Mouse (Mus musculus) heart, postnatal 14 days (tissue): ENCODE measurements around the gene Naa20. TPM values are rescaled to one million over a fixed set of nuclear protein-coding genes. Genes with fewer than 3 reads are reported as not detected.

Experiments used
- DNase-seq, 2 experiments: peaks; one replicate each; pipeline ENCODE4 v3.0.0; 2021 to 2022
- intact Hi-C: fragments of 180-260 bp; cut with DNase I; formaldehyde crosslinking; loops from one replicate; pipeline ENCODE4 v1.15.1; 2025
- long read RNA-seq, 2 experiments: library from polyadenylated mRNA; stranded (forward); transcript quantifications; one replicate each; pipeline ENCODE4 v2.0.0; 2021
- total RNA-seq, 2 experiments: library from RNA; stranded (reverse); gene quantifications; 2 replicates each; pipeline ENCODE4 v1.2.3; 2021

Gene Naa20
- 10 to 100 TPM; 94.1 to 99.6 TPM for total RNA-seq
- long read RNA-seq, experiment 1, transcript Naa20-201 (6 exons, 1,172 nt) = minor isoform, 8 of 152 reads
- long read RNA-seq, experiment 1, transcript Naa20-202 (6 exons, 1,142 nt) = major isoform, 127 of 152 reads
- long read RNA-seq, experiment 1, partial matches to known transcripts = 3 of 152 reads
- long read RNA-seq, experiment 1, other reads (novel, unspliced or antisense) = 14 of 152 reads
- long read RNA-seq, experiment 2, transcript Naa20-202 (6 exons, 1,142 nt) = major isoform, 100 of 121 reads
- long read RNA-seq, experiment 2, partial matches to known transcripts = 5 of 121 reads
- long read RNA-seq, experiment 2, other reads (novel, unspliced or antisense) = 13 of 121 reads

- DNase-seq = no peak
- intact Hi-C loops = no loop called here
These were observed at the start of gene Naa20 for GRCm38 (mm10) chr2:145901861-145902260. Naa20 (plus strand) TSS chr2:145902099.

GRCm38 (mm10) chr2:145855831-145856230, 46.1 kb upstream of the Naa20 start:
- intact Hi-C loops = no loop called here
- no peak for DNase-seq

GRCm38 (mm10) chr2:145857864-145858263, 44.0 kb upstream of the Naa20 start:
- DNase-seq = no peak
- intact Hi-C loops = no loop called here

- intact Hi-C loops = no loop called here
- peak; percentile 59 to 64 for DNase-seq
These were observed 42.4 kb upstream of the Naa20 start for GRCm38 (mm10) chr2:145859442-145859931.

- DNase-seq = peak; percentile 85 to 88
- intact Hi-C loops = loop anchor here (5.0 kb wide), 1 partner anchor 38 kb away; no protein-coding TSS in a partner anchor
These were observed 41.7 kb upstream of the Naa20 start for GRCm38 (mm10) chr2:145859932-145860801.

- intact Hi-C loops = loop anchor here (2.0 to 5.0 kb wide), 2 partner anchors 19 to 39 kb away; no protein-coding TSS in a partner anchor
- peak in 1 of 2 experiments; percentile 53 for DNase-seq
These were observed 40.4 kb upstream of the Naa20 start for GRCm38 (mm10) chr2:145861193-145862123.

- intact Hi-C loops = loop anchor here (2.0 to 5.0 kb wide), 2 partner anchors 18 to 40 kb away; no protein-coding TSS in a partner anchor
These were observed 39.6 kb upstream of the Naa20 start for GRCm38 (mm10) chr2:145862206-145862817.

GRCm38 (mm10) chr2:145865344-145865743, 36.6 kb upstream of the Naa20 start:
- intact Hi-C loops = no loop called here

More at GRCm38 (mm10) chr2:145862206-145862817, 39.6 kb upstream of the Naa20 start:
- DNase-seq = peak; percentile 40 to 44

GRCm38 (mm10) chr2:145866238-145866637, 35.7 kb upstream of the Naa20 start:
- DNase-seq = no peak
- intact Hi-C loops = no loop called here

More at GRCm38 (mm10) chr2:145865344-145865743, 36.6 kb upstream of the Naa20 start:
- DNase-seq = no peak

- DNase-seq = no peak
- intact Hi-C loops = no loop called here
These were observed 35.0 kb upstream of the Naa20 start for GRCm38 (mm10) chr2:145866695-145867449.

GRCm38 (mm10) chr2:145871308-145871707, 30.6 kb upstream of the Naa20 start:
- intact Hi-C loops = no loop called here
- DNase-seq = no peak

- intact Hi-C loops = no loop called here
- DNase-seq = no peak
These were observed 29.8 kb upstream of the Naa20 start for GRCm38 (mm10) chr2:145872099-145872498.

GRCm38 (mm10) chr2:145873953-145874352, 27.9 kb upstream of the Naa20 start:
- intact Hi-C loops = no loop called here
- DNase-seq = no peak

- intact Hi-C loops = no loop called here
- no peak for DNase-seq
These were observed 26.9 kb upstream of the Naa20 start for GRCm38 (mm10) chr2:145874879-145875482.

GRCm38 (mm10) chr2:145877191-145877590, 24.7 kb upstream of the Naa20 start:
- intact Hi-C loops = no loop called here
- no peak for DNase-seq

GRCm38 (mm10) chr2:145880887-145881747, 20.8 kb upstream of the Naa20 start:
- no peak for DNase-seq
- intact Hi-C loops = loop anchor here (2.0 kb wide), 2 partner anchors 18 to 86 kb away; no protein-coding TSS in a partner anchor

GRCm38 (mm10) chr2:145881932-145882331, 20.0 kb upstream of the Naa20 start:
- intact Hi-C loops = loop anchor here (2.0 kb wide), 3 partner anchors 19 to 183 kb away; no protein-coding TSS in a partner anchor
- DNase-seq = no peak
